Mouse (Mus musculus) skeletal muscle tissue, adult 2 months (tissue): ENCODE data around the gene Sf3a2.
A peak's percentile ranks its signal among the peaks of the same experiment; 100 is the strongest.
"Not testable (repeated sequence)": the region's sequence is repeated elsewhere in the genome, so short reads cannot be mapped to it uniquely, and the experiment has no call there.

ENCODE experiments used
- DNase-seq: peaks from one replicate; pipeline ENCODE4 v3.0.0-alpha.2; 2012; ENCODE audit warnings: low read depth, low spot score

Sf3a2 gene

GRCm38 (mm10) chr10:80823847-80824643 is 26.0 kb downstream of the Sf3a2 start:
- no peak for DNase-seq

GRCm38 (mm10) chr10:80824827-80825226 is 26.8 kb downstream of the Sf3a2 start:
- DNase-seq: no peak

GRCm38 (mm10) chr10:80826151-80827062 is 28.4 kb downstream of the Sf3a2 start, which contains the start of gene Oaz1:
Gene Oaz1 (plus strand): TSS chr10:80826656.
- DNase-seq: peak; percentile 100

- DNase-seq: no peak
Measured at GRCm38 (mm10) chr10:80827063-80827869, 29.3 kb downstream of the Sf3a2 start.

- no peak for DNase-seq
Measured at GRCm38 (mm10) chr10:80827870-80828420, 29.9 kb downstream of the Sf3a2 start.

- not testable (repeated sequence) for DNase-seq
Measured at GRCm38 (mm10) chr10:80828587-80828986, 30.6 kb downstream of the Sf3a2 start.

- no peak for DNase-seq
Measured at GRCm38 (mm10) chr10:80829359-80830278, 31.6 kb downstream of the Sf3a2 start.

GRCm38 (mm10) chr10:80831136-80831535 is 33.1 kb downstream of the Sf3a2 start:
- no peak for DNase-seq

- no peak for DNase-seq
Measured at GRCm38 (mm10) chr10:80832818-80833217, 34.8 kb downstream of the Sf3a2 start.

- no peak for DNase-seq
Measured at GRCm38 (mm10) chr10:80835617-80836016, 37.6 kb downstream of the Sf3a2 start.

GRCm38 (mm10) chr10:80836949-80837379 is 39.0 kb downstream of the Sf3a2 start:
- DNase-seq: no peak

GRCm38 (mm10) chr10:80837827-80838226 is 39.8 kb downstream of the Sf3a2 start:
- DNase-seq: peak; percentile 81

- DNase-seq: no peak
Measured at GRCm38 (mm10) chr10:80838346-80838912, 40.4 kb downstream of the Sf3a2 start.

- no peak for DNase-seq
Measured at GRCm38 (mm10) chr10:80839848-80840247, 41.9 kb downstream of the Sf3a2 start.

- no peak for DNase-seq
Measured at GRCm38 (mm10) chr10:80841685-80842084, 43.7 kb downstream of the Sf3a2 start.

GRCm38 (mm10) chr10:80842334-80842733 is 44.3 kb downstream of the Sf3a2 start:
- no peak for DNase-seq

GRCm38 (mm10) chr10:80843087-80843930 is 45.3 kb downstream of the Sf3a2 start:
- DNase-seq: no peak

- no peak for DNase-seq
Measured at GRCm38 (mm10) chr10:80843931-80844547, 46.0 kb downstream of the Sf3a2 start, which contains the start of gene Lingo3. Gene Lingo3 (minus strand): TSS chr10:80844039.
